Mouse (Mus musculus) heart, embryonic 10.5 days (tissue): ENCODE measurements around the gene Mpdu1. TPM values are rescaled to one million over a fixed set of nuclear protein-coding genes. Genes with fewer than 3 reads are reported as not detected.
"Not testable (repeated sequence)": the region's sequence is repeated elsewhere in the genome, so short reads cannot be mapped to it uniquely, and the experiment has no call there.

Source experiments
- DNase-seq: peaks from one replicate; pipeline ENCODE4 v3.0.0-alpha.2; 2017; ENCODE audit warnings: low spot score
- H3K27ac ChIP-seq: fragments of 300-500 bp; sonication (generic); 2 replicates; pipeline ENCODE4 v1.5.1; 2016; ENCODE audit warnings: mild to moderate bottlenecking
- H3K27me3 ChIP-seq: fragments of 300-500 bp; sonication (generic); 2 replicates; pipeline ENCODE4 v1.6.1; 2016; ENCODE audit warnings: mild to moderate bottlenecking; ENCODE audit not compliant: poor library complexity, insufficient read depth, severe bottlenecking
- H3K36me3 ChIP-seq: fragments of 300-500 bp; sonication (generic); 2 replicates; pipeline ENCODE4 v1.6.1; 2016; ENCODE audit warnings: mild to moderate bottlenecking, moderate library complexity
- H3K4me1 ChIP-seq: fragments of 300-500 bp; sonication (generic); 2 replicates; pipeline ENCODE4 v1.6.1; 2016; ENCODE audit warnings: mild to moderate bottlenecking
- H3K4me3 ChIP-seq: fragments of 300-500 bp; sonication (generic); 2 replicates; pipeline ENCODE4 v1.5.1; 2016; ENCODE audit warnings: mild to moderate bottlenecking, moderate library complexity
- H3K9me3 ChIP-seq: fragments of 300-500 bp; sonication (generic); 2 replicates; pipeline ENCODE4 v1.6.1; 2016; ENCODE audit warnings: mild to moderate bottlenecking, moderate library complexity
- WGBS: fragments of 180-500 bp; shearing (Covaris S2); methylation state at CpG from one replicate; pipeline ENCODE4 v1.1.7; 2016; 5-methylcytosine and 5-hydroxymethylcytosine counted together
- polyA plus RNA-seq: library from polyadenylated mRNA; unstranded; fragments of >200 nt; fragmentation: Nextera tagmentation; extraction: Ambion mirVana; gene quantifications from 2 replicates; pipeline ENCODE4 v1.2.1, GENCODE M21; 2016

Gene Mpdu1
- polyA plus RNA-seq, 1 experiment from 2014 or later = 63.7 TPM

GRCm38 (mm10) chr11:69702886-69703285 is 40.4 kb upstream of the Mpdu1 start:
- not testable (repeated sequence) for H3K27me3 ChIP-seq, DNase-seq, H3K9me3 ChIP-seq, H3K36me3 ChIP-seq, H3K4me3 ChIP-seq, H3K27ac ChIP-seq
- 94% methylated on average over 10 of the region's 10 CpGs for WGBS
- H3K4me1 ChIP-seq = peaks cover 17% of the 10 kb centered on the region

- Histone ChIP-seq H3K27ac (peak overlapping the region; percentile 56; the same call in 1 of the 2 replicates), H3K27me3 (no peaks in the 10 kb centered on the region), H3K4me3 (0 out of 2 replicates have a peak overlapping the region, but pooled peaks have one; percentile 15), H3K4me1 (peaks cover 33% of the 10 kb centered on the region), H3K9me3 (no peaks in the 10 kb centered on the region), H3K36me3 (no peaks in the 10 kb centered on the region)
- no peak for DNase-seq
- WGBS = 22% methylated on average over 1 of the region's 1 CpGs
These were observed 37.2 kb upstream of the Mpdu1 start for GRCm38 (mm10) chr11:69699595-69699994.

- Histone ChIP-seq H3K4me3 (no peak overlapping the region), H3K4me1 (peaks cover 33% of the 10 kb centered on the region), H3K9me3 (no peaks in the 10 kb centered on the region), H3K27ac (no peak overlapping the region), H3K27me3 (no peaks in the 10 kb centered on the region), H3K36me3 (no peaks in the 10 kb centered on the region)
- 72% methylated on average over 5 of the region's 5 CpGs for WGBS
- no peak for DNase-seq
These were observed 36.1 kb upstream of the Mpdu1 start for GRCm38 (mm10) chr11:69698574-69698973.

GRCm38 (mm10) chr11:69697396-69697795 is 35.0 kb upstream of the Mpdu1 start:
- Histone ChIP-seq H3K27ac (no peak overlapping the region), H3K27me3 (no peaks in the 10 kb centered on the region), H3K9me3 (no peaks in the 10 kb centered on the region), H3K36me3 (no peaks in the 10 kb centered on the region), H3K4me1 (peaks cover 40% of the 10 kb centered on the region), H3K4me3 (no peak overlapping the region)
- DNase-seq = no peak
- 83% methylated on average over 3 of the region's 3 CpGs for WGBS

GRCm38 (mm10) chr11:69695361-69696181 is 33.1 kb upstream of the Mpdu1 start, which contains the start of the genes Tnfsf12 and Tnfsfm13:
TSS of gene Tnfsf12 (minus strand) at chr11:69695849.
TSS of gene Tnfsfm13 (minus strand) at chr11:69696098.
- Histone ChIP-seq H3K36me3 (no peaks in the 10 kb centered on the region), H3K27me3 (no peaks in the 10 kb centered on the region), H3K27ac (peak within 1 kb of the TSS; percentile 93), H3K4me1 (peaks cover 37% of the 10 kb centered on the region), H3K9me3 (no peaks in the 10 kb centered on the region), H3K4me3 (peak within 1 kb of the TSS; percentile 79)
- peak; percentile 83 for DNase-seq
- WGBS = under 1% methylated on average over 40 of the region's 41 CpGs

GRCm38 (mm10) chr11:69695046-69695360 is 32.6 kb upstream of the Mpdu1 start:
- DNase-seq = no peak
- peaks cover 32% of the 10 kb centered on the region for H3K4me1 ChIP-seq
- H3K9me3 ChIP-seq = no peaks in the 10 kb centered on the region
- H3K27ac ChIP-seq = peak overlapping the region; percentile 93; the same call in 1 of the 2 replicates
- H3K27me3 ChIP-seq = no peaks in the 10 kb centered on the region
- H3K36me3 ChIP-seq = no peaks in the 10 kb centered on the region
- H3K4me3 ChIP-seq = peak overlapping the region; percentile 79
- 33% methylated on average over 6 of the region's 6 CpGs for WGBS

GRCm38 (mm10) chr11:69693421-69693965 is 31.1 kb upstream of the Mpdu1 start:
- Histone ChIP-seq H3K27me3 (no peaks in the 10 kb centered on the region), H3K36me3 (no peaks in the 10 kb centered on the region), H3K4me3 (no peak overlapping the region), H3K27ac (peak overlapping the region; percentile 36; the same call in 1 of the 2 replicates), H3K9me3 (no peaks in the 10 kb centered on the region), H3K4me1 (peaks cover 25% of the 10 kb centered on the region)
- DNase-seq = no peak
- WGBS = 66% methylated on average over 11 of the region's 11 CpGs

- no peak overlapping the region for H3K27ac ChIP-seq
- no peak for DNase-seq
- peaks cover 25% of the 10 kb centered on the region for H3K4me1 ChIP-seq
- no peak overlapping the region for H3K4me3 ChIP-seq
- no peaks in the 10 kb centered on the region for H3K36me3 ChIP-seq
- no peaks in the 10 kb centered on the region for H3K27me3 ChIP-seq
- 85% methylated on average over 6 of the region's 6 CpGs for WGBS
- no peaks in the 10 kb centered on the region for H3K9me3 ChIP-seq
These were observed 30.4 kb upstream of the Mpdu1 start for GRCm38 (mm10) chr11:69692863-69693262.

- H3K4me3 ChIP-seq = no peak overlapping the region
- DNase-seq = no peak
- peaks cover 25% of the 10 kb centered on the region for H3K4me1 ChIP-seq
- no peaks in the 10 kb centered on the region for H3K9me3 ChIP-seq
- no peaks in the 10 kb centered on the region for H3K27me3 ChIP-seq
- H3K36me3 ChIP-seq = no peaks in the 10 kb centered on the region
- 64% methylated on average over 9 of the region's 9 CpGs for WGBS
- H3K27ac ChIP-seq = no peak overlapping the region
These were observed 29.9 kb upstream of the Mpdu1 start for GRCm38 (mm10) chr11:69692196-69692811.

- WGBS = 85% methylated on average over 1 of the region's 1 CpGs
- H3K36me3 ChIP-seq = no peaks in the 10 kb centered on the region
- H3K27ac ChIP-seq = no peak overlapping the region
- no peaks in the 10 kb centered on the region for H3K9me3 ChIP-seq
- H3K4me3 ChIP-seq = no peak overlapping the region
- H3K4me1 ChIP-seq = peaks cover 28% of the 10 kb centered on the region
- DNase-seq = no peak
- peaks cover 12% of the 10 kb centered on the region; the same call in 1 of the 2 replicates for H3K27me3 ChIP-seq
These were observed 27.4 kb upstream of the Mpdu1 start for GRCm38 (mm10) chr11:69689891-69690290.

GRCm38 (mm10) chr11:69687061-69687460 is 24.6 kb upstream of the Mpdu1 start:
- peak overlapping the region; percentile 43; the same call in 1 of the 2 replicates for H3K27ac ChIP-seq
- H3K4me1 ChIP-seq = peaks cover 22% of the 10 kb centered on the region
- WGBS = 45% methylated on average over 5 of the region's 5 CpGs
- peaks cover 23% of the 10 kb centered on the region for H3K27me3 ChIP-seq
- H3K9me3 ChIP-seq = no peaks in the 10 kb centered on the region
- no peak overlapping the region for H3K4me3 ChIP-seq
- H3K36me3 ChIP-seq = no peaks in the 10 kb centered on the region
- no peak for DNase-seq

GRCm38 (mm10) chr11:69686377-69686776 is 23.9 kb upstream of the Mpdu1 start:
- WGBS = 23% methylated on average over 4 of the region's 4 CpGs
- peaks cover 22% of the 10 kb centered on the region for H3K4me1 ChIP-seq
- H3K9me3 ChIP-seq = no peaks in the 10 kb centered on the region
- H3K27ac ChIP-seq = 0 out of 2 replicates have a peak overlapping the region, but pooled peaks have one; percentile 42
- DNase-seq = no peak
- no peaks in the 10 kb centered on the region for H3K36me3 ChIP-seq
- no peak overlapping the region for H3K4me3 ChIP-seq
- peaks cover 23% of the 10 kb centered on the region for H3K27me3 ChIP-seq
